Mouse (Mus musculus) E14TG2a.4 (cell line): ENCODE data around the gene Gm20481.
"Not testable (repeated sequence)": the region's sequence is repeated elsewhere in the genome, so short reads cannot be mapped to it uniquely, and the experiment has no call there.

Experiments used
- H3K27me3 ChIP-seq: 2 replicates; pipeline ENCODE4 v1.6.1; 2014; ENCODE audit warnings: low read length, control low read depth; ENCODE audit not compliant: insufficient read depth
- H3K36me3 ChIP-seq: 2 replicates; pipeline ENCODE4 v1.6.1; 2014; ENCODE audit warnings: low read length, control low read depth; ENCODE audit not compliant: insufficient read depth
- H3K4me1 ChIP-seq: replicated peaks from 2 replicates; pipeline ENCODE4 v1.6.1; 2014; ENCODE audit warnings: low read depth, low read length, control low read depth
- H3K4me3 ChIP-seq: replicated peaks from 2 replicates; pipeline ENCODE4 v1.5.1; 2014; ENCODE audit warnings: mild to moderate bottlenecking, low read length
- H3K9me3 ChIP-seq: 2 replicates; pipeline ENCODE4 v1.6.1; 2014; ENCODE audit warnings: low read length, control low read depth
- CTCF ChIP-seq: conservative IDR thresholded peaks from 2 replicates; pipeline ENCODE4 v1.5.1; 2014; ENCODE audit warnings: low read length
- NANOG ChIP-seq: IDR thresholded peaks from 2 replicates; pipeline ENCODE4 v1.6.1; 2014; ENCODE audit warnings: borderline replicate concordance, low read length, mixed read lengths
- POU5F1 ChIP-seq: IDR thresholded peaks from 2 replicates; pipeline ENCODE4 v1.6.1; 2014; ENCODE audit warnings: low read length, borderline replicate concordance

The Gm20481 gene

DNA sequence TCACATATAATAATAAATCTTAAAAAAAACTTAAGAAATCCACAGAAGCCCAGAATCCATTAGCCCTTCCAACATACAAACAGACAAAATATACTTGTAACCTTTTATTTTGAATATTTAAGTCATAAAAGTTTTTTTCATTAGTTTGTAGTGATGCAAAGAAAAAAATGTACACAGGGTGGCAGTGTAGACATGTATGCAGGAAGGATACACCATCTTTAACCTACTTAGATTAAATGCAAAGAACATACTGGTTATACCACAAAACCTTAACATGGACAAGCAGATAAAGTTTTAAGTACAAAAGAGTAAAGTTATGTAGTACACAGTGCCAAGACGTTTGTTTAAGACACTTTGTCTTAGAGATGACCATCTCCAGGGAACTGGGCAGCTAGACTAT, 13.4 kb upstream of the Gm20481 start:
- peaks cover 8% of the 10 kb centered on the region for H3K36me3 ChIP-seq
- no peaks in the 10 kb centered on the region for H3K9me3 ChIP-seq
- peaks cover 19% of the 10 kb centered on the region for H3K4me1 ChIP-seq
- no peak for TF ChIP-seq POU5F1
- TF ChIP-seq NANOG = no peak
- TF ChIP-seq CTCF = no peak
- peaks cover 30% of the 10 kb centered on the region for H3K27me3 ChIP-seq
- no peak overlapping the region for H3K4me3 ChIP-seq

- Histone ChIP-seq H3K4me1 (peaks cover 24% of the 10 kb centered on the region), H3K27me3 (peaks cover 37% of the 10 kb centered on the region)
- not testable (repeated sequence) for H3K36me3 ChIP-seq, H3K9me3 ChIP-seq, H3K4me3 ChIP-seq
Measured at GRCm38 (mm10) chr17:34957291-34957690, 12.4 kb upstream of the Gm20481 start.

DNA sequence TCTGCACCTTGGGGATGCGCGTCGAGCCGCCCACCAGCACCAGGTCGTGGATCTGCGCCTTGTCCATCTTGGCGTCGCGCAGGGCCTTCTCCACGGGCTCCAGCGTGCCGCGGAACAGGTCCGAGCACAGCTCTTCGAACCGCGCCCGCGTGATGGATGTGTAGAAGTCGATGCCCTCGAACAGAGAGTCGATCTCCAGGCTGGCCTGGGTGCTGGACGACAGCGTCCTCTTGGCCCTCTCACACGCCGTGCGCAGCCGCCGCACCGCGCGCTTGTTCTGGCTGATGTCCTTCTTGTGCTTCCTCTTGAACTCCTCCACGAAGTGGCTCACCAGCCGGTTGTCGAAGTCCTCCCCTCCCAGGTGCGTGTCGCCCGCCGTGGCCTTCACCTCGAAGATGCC, 11.7 kb upstream of the Gm20481 start:
- not testable (repeated sequence) for H3K9me3 ChIP-seq, H3K4me3 ChIP-seq, H3K36me3 ChIP-seq
- Histone ChIP-seq H3K4me1 (peaks cover 30% of the 10 kb centered on the region), H3K27me3 (peaks cover 37% of the 10 kb centered on the region)

DNA sequence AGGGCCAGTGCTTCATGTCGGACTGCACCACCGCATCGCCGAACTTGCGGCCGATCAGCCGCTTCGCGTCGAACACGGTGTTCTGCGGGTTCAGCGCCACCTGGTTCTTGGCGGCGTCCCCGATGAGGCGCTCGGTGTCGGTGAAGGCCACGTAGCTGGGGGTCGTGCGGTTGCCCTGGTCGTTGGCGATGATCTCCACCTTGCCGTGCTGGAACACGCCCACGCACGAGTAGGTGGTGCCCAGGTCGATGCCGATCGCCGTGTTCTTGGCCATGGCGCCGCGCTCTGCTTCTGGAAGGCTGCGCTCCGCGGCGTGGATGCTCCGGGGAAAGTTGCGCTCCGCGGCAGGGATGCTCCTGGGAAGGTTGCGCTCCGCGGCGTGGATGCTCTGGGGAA, 11.0 kb upstream of the Gm20481 start:
- Histone ChIP-seq H3K4me1 (peaks cover 30% of the 10 kb centered on the region), H3K4me3 (peak overlapping the region; percentile 78), H3K27me3 (peaks cover 42% of the 10 kb centered on the region)
- not testable (repeated sequence) for H3K9me3 ChIP-seq, H3K36me3 ChIP-seq

- not testable (repeated sequence) for H3K36me3 ChIP-seq, H3K9me3 ChIP-seq
- Histone ChIP-seq H3K4me1 (peaks cover 33% of the 10 kb centered on the region), H3K4me3 (peak within 1 kb of the TSS; percentile 78), H3K27me3 (peaks cover 42% of the 10 kb centered on the region)
Measured at GRCm38 (mm10) chr17:34959130-34959778, 10.5 kb upstream of the Gm20481 start, which contains the start of gene Hspa1b. Gene Hspa1b, minus strand, starts transcription at chr17:34959238.

DNA sequence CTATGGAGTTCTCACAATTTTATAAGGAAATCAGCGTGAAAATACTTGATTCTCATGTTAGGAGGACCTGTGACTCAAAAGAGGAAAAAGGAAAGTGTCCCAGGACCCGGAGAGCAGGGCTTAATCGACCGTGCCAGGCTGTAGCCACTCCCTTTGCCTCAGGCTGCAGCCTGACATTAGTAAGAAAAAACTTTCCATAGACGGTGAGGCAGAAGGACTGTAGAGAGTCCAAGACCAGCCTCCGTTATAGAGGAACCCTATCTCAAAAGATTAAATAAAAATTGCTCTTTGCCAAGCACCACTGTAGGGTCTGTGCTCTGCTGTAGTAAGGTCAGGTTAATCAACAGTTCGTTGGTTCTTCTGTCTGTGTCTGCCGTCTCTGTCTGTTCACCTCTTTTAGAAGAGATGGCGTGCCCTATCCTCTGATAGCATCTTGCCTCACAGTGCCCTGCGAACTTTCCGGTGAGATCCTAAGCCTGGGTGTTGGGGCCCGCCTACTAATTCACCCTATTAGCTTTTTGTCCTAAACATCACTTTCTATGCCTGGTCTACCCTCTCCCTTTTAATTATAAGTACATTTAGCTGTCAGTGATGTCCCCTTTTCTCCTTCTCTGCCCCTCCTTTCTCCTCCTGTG, 9.7 kb upstream of the Gm20481 start:
- H3K4me1 ChIP-seq = peaks cover 41% of the 10 kb centered on the region
- H3K9me3 ChIP-seq = no peaks in the 10 kb centered on the region
- no peak for TF ChIP-seq NANOG
- no peak for TF ChIP-seq CTCF
- no peak for TF ChIP-seq POU5F1
- H3K27me3 ChIP-seq = peaks cover 42% of the 10 kb centered on the region
- peak overlapping the region; percentile 78 for H3K4me3 ChIP-seq
- H3K36me3 ChIP-seq = no peaks in the 10 kb centered on the region

DNA sequence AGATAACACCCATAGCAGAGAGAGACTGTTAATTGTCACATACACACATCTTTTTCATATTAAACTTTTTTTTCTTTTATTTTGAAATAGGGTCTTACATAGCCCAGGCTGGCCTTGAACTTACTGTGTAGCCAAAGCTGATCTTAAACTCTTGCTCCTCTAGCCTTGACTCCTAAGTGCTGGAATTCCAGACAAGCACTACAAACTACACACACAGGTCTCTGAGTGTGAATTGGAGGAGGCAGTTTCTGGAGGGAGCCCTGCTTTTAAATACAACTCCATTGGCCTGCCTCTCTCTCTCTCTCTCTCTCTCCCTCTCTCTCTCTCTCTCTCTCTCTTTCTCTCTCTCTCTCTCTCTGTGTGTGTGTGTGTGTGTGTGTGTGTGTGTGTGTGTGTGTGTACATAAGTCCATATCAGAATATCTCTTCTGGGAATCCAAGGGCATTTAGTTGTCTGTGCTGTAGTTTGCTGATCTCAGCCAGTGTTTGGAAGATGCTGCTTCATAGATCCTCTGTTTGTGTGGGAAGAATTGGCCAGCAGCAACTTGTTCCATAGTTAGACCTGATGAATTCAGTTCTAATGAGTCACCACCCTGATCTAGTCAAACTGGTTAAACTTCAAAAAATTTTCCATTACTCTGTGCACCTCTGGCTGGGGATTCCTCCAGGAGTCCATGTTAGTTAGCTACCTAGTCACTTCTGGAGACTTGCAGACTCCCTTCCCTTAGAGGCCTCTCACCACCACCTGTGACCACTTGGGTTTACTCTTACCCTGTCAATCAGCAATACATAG, 8.8 kb upstream of the Gm20481 start:
- Histone ChIP-seq H3K4me1 (peaks cover 50% of the 10 kb centered on the region), H3K27me3 (peaks cover 37% of the 10 kb centered on the region), H3K9me3 (no peaks in the 10 kb centered on the region), H3K36me3 (no peaks in the 10 kb centered on the region), H3K4me3 (no peak overlapping the region)
- TF ChIP-seq POU5F1 (no peak), NANOG (no peak), CTCF (no peak)

- TF ChIP-seq NANOG (no peak), POU5F1 (no peak), CTCF (no peak)
- peaks cover 30% of the 10 kb centered on the region for H3K27me3 ChIP-seq
- peaks cover 51% of the 10 kb centered on the region for H3K4me1 ChIP-seq
- no peak overlapping the region for H3K4me3 ChIP-seq
- H3K9me3 ChIP-seq = no peaks in the 10 kb centered on the region
- H3K36me3 ChIP-seq = no peaks in the 10 kb centered on the region
Measured at GRCm38 (mm10) chr17:34962125-34962524, 7.6 kb upstream of the Gm20481 start.

DNA sequence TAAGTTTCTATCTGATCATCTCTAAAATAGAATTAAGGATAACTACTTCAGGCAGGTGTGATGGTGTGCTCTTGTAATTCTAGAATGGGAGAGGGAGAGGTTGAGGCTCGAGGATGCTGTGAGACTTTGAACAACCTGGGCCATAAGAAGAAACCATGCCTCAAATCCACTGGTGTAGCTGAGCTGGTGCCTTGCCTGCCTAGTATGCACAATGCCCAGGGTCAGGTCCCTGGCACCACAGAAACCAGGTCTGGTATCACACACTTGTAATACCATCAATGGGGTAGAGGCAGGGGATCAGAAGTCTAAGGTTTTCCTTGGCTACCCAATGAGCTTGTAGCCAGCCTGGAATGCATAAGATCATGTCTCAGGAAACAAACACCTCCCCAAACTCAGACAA, 6.9 kb upstream of the Gm20481 start:
- Histone ChIP-seq H3K36me3 (no peaks in the 10 kb centered on the region), H3K4me3 (no peak overlapping the region), H3K4me1 (peaks cover 58% of the 10 kb centered on the region), H3K27me3 (peaks cover 35% of the 10 kb centered on the region), H3K9me3 (no peaks in the 10 kb centered on the region)
- TF ChIP-seq POU5F1 (no peak), CTCF (no peak)
